Mouse (Mus musculus) adrenal gland, postnatal 4 days (tissue): ENCODE measurements around the gene Rpgr. TPM values are rescaled to one million over a fixed set of nuclear protein-coding genes. Genes with fewer than 3 reads are reported as not detected.

Experiments used
- DNase-seq, 2 experiments: peaks; one replicate each; pipeline ENCODE4 v3.0.0; 2021 to 2022; ENCODE audit warnings: low spot score in 2 of 2, mixed read lengths in 2 of 2
- total RNA-seq, 2 experiments: library from RNA; stranded (reverse); gene quantifications; 2 replicates each; pipeline ENCODE4 v1.2.3; 2021

The Rpgr gene
- total RNA-seq, 2 experiments from 2014 or later, result 9.0 to 11.0 TPM

GRCm38 (mm10) chrX:10079981-10080380 is 136.7 kb downstream of the Rpgr start:
- DNase-seq, result no peak

- no peak for DNase-seq
Observed at GRCm38 (mm10) chrX:10073966-10074365, 142.8 kb downstream of the Rpgr start.

- DNase-seq, result no peak
Observed at GRCm38 (mm10) chrX:10071529-10071928, 145.2 kb downstream of the Rpgr start.

- no peak for DNase-seq
Observed at GRCm38 (mm10) chrX:10070689-10071088, 146.0 kb downstream of the Rpgr start.

- DNase-seq, result no peak
Observed at GRCm38 (mm10) chrX:10069405-10069804, 147.3 kb downstream of the Rpgr start.

GRCm38 (mm10) chrX:10063781-10064180 is 152.9 kb downstream of the Rpgr start:
- no peak for DNase-seq

- no peak for DNase-seq
Observed at GRCm38 (mm10) chrX:10063361-10063760, 153.4 kb downstream of the Rpgr start.

GRCm38 (mm10) chrX:10062201-10062600 is 154.5 kb downstream of the Rpgr start:
- no peak for DNase-seq

- DNase-seq, result no peak
Observed at GRCm38 (mm10) chrX:10034666-10035065, 182.1 kb downstream of the Rpgr start.

Other genes starting within 250 kb of the Rpgr start
- 10 to 100 TPM in 1 of 2 experiments, 1 to 10 TPM in 1; 9.4 to 11.4 TPM for gene Srpx, start 99.2 kb downstream of the Rpgr start, total RNA-seq
- gene Otc, start 35.4 kb upstream of the Rpgr start, total RNA-seq, result 1 to 10 TPM in 1 of 2 experiments, under 1 TPM in 1; 0.20 to 10.0 TPM